Mouse (Mus musculus) liver, embryonic 14.5 days (tissue): ENCODE measurements around the gene Rfx3.

ENCODE experiments used
- CTCF ChIP-seq: IDR thresholded peaks from 2 replicates; pipeline ENCODE4 v1.5.1; 2016; ENCODE audit warnings: antibody characterized with exemption, low read depth, control low read depth
- EP300 ChIP-seq: IDR thresholded peaks from 2 replicates; pipeline ENCODE4 v1.6.1; 2016; ENCODE audit warnings: antibody characterized with exemption, low read depth

DNA sequence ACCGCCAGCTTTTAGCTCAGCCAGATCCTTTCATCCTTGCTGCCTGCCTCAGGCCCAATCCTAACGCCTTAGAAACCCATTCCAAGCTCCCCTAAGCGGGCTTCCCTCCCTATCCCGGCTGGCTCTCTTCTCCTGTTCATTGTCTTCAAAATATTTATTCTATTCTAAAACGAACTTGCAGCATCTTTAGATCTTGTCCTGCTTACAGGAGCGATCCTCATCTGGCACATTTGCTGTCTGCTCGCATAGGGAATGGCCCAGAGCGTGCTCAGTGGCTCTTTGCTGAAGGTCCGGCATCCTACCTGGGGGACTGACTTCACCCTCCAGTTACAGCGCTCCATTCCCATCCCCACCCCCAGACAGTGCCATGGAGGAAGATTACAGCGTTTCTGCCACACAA, 292.0 kb downstream of the Rfx3 start:
- TF ChIP-seq CTCF, result no peak
- TF ChIP-seq EP300, result no peak
